Mouse (Mus musculus): ENCODE measurements at regions not wholly inside any gene's neighbourhood (a gene's known extent, or its start where the extent isn't known, plus 50 kb on each side); places are given as distances from the start of the nearest gene placed in this dataset. TPM values are rescaled to one million over a fixed set of nuclear protein-coding genes. Genes with fewer than 3 reads are reported as not detected.

Small RNA genes lying in the stretch of these regions (microRNA-seq; reads per million reads assigned to microRNA genes)
- gene Gm44303: not detected

Data from hindbrain, embryonic 14.5 days (tissue).